Mouse (Mus musculus): Measurements from ENCODE around the gene Mstn.

Gene Mstn

GRCm38 (mm10) chr1:53061340-53061739 is at the start of gene Mstn:
Gene Mstn (plus strand): TSS chr1:53061640.
- DNase-seq, result no peak

DNA sequence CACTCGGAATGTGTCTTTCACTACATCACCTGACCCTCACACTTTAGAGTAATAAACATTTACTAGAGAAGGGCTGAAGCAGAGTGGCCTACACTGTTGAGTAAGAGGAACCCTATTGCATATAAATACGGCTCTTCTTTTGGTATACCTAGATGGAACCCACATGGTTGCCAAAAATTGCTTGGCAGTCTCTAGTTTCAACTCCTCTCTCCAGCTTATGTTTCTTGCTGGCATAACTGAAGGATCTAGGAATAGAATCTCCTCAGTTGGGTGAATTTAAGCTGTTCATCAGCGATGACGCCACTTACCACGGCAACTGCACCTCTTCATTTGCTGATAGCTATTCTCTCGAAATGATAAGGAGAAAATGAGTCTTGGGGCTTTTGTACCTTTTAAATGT is 46.7 kb upstream of the Mstn start:
- no peak for DNase-seq

DNA sequence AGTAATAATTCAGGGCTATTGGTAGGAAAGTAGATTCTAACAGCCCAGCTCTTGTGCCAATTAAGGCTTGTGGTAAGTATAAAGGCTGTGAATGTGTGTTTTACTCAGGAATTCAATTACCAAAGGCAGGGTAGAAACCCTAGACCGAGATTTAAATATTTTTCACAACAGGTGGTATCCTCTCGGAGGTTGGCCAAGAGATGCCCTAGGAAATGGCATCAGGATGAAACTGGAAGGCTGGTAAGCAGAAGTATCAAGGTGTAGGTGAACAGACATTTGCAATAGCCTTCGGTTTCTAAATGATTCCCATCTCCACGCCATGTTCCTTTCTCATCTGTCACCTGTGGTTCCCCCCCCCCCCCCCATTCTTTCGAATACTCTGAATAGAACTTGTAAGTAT is 45.8 kb upstream of the Mstn start:
- no peak for DNase-seq

GRCm38 (mm10) chr1:53018746-53019505 is 42.5 kb upstream of the Mstn start:
- peak; percentile 54 to 60 for DNase-seq

DNA sequence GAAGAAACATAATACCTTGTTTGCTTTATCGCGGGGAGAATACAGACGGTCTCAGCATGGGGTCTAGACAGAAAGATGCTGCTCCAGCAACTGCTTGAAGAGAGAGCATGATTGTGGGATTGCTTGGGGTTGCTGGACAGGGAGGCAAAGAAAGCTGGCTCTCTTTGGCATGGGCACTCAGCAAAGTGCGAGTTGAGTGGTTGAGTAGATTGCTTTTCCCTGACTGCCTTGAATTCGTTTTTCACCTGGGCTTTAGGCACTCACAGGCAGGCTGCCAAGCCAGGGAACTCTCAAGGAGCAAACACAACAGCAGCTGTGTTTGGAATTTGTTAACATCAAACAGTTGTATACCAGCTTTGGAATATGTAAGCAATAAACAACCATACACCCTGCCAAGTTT is 41.4 kb upstream of the Mstn start, which contains the start of gene 1700019D03Rik:
TSS of gene 1700019D03Rik (minus strand) at position 101 of the 400 bp plus-strand sequence.
- peak in 1 of 2 experiments; percentile 22 for DNase-seq

GRCm38 (mm10) chr1:53032550-53032949 is 28.9 kb upstream of the Mstn start:
- peak; percentile 59 to 85 for DNase-seq

GRCm38 (mm10) chr1:53037443-53037871 is 24.0 kb upstream of the Mstn start:
- peak; percentile 63 to 73 for DNase-seq

DNA sequence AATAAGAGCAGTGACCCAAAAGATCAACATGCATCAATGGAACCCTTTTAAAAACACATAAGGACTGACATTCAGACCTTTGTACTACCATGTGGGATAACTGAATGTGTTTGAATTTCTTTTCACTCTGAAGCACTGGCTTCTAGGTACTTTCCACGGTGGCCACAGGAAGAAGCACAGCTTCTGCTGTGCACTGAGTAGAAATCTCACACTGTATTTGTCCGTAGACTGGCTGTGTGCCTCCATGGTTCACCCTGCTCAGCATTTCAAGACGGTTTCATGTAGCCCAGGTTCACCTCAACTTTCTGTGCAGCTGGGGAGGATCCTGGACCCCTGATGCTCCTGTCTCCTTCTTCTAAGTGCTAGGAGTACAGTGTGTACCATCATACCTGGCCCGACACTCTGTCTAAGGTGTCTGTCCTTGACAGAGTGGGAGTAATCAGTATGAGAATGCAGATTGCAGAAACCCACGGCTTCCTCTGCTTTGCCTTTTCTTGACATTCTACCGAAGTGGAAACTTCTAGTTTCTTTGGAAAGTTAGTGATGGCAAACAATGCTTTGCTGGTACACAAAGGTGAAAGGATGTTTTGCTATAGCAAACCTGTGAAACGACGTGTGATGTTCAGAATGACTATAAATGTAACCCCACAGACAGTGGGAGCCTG is 11.5 kb upstream of the Mstn start:
- no peak for DNase-seq

- DNase-seq, result peak; percentile 85 to 91
Measured at GRCm38 (mm10) chr1:53053087-53054022, 8.1 kb upstream of the Mstn start.

DNA sequence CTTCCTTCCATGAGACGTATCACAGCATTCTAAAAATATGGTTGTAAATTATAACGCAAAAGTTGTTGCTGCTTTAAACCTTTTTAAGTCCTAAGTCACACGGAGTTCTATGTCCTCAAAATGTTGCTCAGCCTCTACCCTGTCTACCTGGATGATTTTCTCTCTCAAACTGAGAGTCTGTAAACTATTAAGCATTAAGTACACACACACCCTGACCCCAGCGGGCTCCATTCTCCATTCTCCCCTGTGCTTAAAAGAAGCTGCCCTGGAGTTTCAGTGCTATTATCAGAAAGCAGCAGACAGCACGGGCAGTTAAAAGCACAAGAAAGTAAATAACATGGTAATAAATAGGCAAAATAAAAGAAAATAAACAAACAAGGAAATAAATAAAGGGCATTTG is 2.3 kb upstream of the Mstn start:
- DNase-seq, result no peak

DNA sequence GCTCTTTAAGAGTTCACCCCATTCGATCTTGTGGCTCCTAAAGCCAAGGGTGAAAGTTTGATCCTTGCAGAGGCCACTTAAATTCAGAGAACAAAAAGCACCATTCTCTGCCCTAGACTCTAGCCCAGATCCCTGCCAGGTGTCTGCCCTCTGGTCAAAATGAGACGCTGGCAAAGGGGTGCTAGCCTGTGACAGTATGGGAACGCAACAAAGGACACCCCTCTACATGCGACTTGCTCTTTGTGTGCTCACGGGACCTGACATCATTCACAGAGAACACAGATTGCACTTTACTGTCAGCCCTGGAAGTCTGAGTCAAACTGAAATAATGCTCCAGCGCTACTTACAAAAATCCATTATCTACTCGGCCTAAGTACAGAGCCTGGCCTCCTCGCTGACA is 941 bp upstream of the Mstn start:
- DNase-seq, result no peak

GRCm38 (mm10) chr1:53061871-53062608 is 600 bp downstream of the Mstn start:
- DNase-seq, result no peak

DNA sequence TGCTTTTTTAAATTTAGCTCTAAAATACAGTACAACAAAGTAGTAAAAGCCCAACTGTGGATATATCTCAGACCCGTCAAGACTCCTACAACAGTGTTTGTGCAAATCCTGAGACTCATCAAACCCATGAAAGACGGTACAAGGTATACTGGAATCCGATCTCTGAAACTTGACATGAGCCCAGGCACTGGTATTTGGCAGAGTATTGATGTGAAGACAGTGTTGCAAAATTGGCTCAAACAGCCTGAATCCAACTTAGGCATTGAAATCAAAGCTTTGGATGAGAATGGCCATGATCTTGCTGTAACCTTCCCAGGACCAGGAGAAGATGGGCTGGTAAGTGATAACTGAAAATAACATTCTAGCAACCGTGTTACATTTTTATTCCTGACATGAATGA is 2.5 kb downstream of the Mstn start:
- no peak for DNase-seq

DNA sequence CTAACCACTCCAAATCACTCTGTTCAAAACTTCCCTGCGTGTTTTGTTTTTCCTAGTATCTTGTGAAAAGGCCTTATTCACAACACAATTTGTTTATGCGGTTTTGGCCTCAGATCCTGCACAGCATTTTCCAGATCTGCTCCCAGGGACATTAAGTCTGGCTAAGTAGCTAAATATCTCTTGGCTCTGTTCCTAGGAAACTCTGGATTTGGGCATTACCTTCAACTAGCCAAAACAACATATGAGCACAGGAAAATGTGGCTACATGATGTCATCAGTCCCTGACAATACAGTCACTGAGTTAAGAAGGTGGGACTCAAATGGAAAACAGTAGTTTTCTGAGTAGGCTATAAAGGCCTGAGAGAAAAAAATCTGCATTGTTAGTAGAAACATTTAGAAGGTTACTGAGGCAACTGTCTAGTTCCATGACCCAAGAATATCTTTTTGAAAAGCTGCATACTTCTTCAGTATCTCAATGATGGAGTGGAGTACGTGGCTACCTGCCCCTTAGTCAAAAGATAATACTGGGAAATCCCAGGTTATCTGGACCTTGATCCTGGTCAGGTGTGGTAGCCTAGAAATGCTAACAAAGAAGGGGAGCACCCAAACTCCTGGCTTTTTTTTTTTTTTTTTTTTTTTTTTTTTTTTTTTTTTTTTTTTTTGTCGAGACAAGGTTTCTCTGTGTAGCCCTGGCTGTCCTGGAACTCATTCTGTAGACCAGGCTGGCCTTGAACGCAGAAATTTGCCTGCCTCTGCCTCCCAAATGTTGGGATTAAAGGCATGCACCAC is 8.5 kb downstream of the Mstn start:
- no peak for DNase-seq

GRCm38 (mm10) chr1:53070664-53071175 is 9.3 kb downstream of the Mstn start:
- DNase-seq, result no peak

DNA sequence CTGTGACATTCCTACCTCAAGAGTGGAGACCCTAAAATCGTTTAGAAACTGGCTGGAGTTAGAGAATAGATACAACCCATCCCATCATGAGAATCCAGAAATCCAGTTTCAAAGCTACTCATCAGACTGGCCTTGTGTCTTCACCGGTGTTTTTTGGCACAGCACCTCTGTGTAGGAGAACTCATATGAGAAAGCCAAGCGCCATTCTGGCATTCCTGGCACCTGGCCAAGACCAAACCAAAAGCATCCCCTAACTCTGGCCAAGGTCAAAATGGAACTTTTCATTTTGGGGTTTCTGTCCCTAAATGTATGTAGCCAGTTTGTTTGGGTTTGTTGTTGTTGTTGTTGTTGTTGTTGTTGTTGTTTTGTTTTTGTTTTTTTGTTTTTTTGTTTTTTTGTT is 15.2 kb downstream of the Mstn start:
- peak; percentile 72 to 74 for DNase-seq

GRCm38 (mm10) chr1:53079876-53080275 is 18.4 kb downstream of the Mstn start:
- DNase-seq, result peak; percentile 83 to 88

GRCm38 (mm10) chr1:53080603-53081002 is 19.2 kb downstream of the Mstn start:
- peak; percentile 18 to 20 for DNase-seq

DNA sequence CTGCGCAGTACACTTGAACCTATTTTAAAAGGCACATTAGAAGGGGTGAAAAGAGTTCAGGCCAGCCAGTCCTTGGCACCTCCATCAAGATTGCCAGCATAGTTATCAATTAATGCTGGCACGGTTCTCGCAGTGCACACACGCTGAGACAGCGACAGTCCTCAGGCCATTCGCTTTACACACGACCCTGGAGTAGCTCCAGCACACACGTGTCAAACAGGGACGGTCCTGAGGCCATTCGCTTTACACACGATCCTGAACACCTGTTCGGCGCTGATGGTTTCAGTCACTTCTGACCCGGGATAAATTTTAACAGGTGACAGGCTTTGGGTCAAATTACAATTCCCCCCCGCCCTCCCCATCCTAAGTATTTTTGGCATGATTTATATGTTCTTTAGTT is 23.8 kb downstream of the Mstn start:
- peak; percentile 83 to 90 for DNase-seq

DNA sequence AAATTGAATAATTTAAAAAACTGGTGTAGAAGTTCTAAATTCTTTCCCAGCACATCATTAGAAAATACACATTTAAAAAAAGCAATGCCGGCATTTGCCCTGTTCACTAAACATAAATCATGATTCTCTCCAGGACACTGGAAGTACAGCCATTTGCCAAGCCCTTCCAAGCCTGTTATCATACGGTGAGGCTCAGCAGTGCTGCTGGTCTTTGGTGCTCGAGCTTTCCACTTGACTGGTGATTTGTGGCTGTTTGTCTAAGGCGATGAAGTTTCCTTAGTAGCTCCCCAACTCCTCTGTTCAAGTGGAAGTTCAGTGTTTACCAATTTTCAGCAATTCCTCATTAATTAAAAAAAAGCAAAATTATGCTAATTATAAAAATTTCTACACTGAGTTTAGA is 24.6 kb downstream of the Mstn start:
- peak; percentile 34 to 60 for DNase-seq

DNA sequence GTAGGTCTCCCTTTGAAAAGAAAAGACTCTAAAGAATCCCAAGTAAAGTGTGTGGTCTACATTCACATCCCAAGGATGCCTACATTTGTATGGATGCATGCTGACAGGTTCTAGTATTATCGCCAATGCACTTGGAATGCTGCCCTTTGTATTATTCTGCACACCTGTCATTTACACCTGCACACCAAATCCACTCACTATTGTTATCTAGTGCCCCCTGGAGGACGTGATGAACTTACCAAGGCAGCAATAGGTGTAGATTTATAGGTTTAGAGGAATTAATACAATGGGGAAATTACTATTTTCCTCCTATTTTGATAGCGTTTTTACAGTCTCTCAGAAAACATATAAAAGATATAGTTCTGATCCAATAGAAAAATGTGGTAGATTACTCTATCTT is 31.7 kb downstream of the Mstn start:
- DNase-seq, result peak; percentile 74 to 81

All from cerebellum, postnatal 10 days (tissue).